Mouse (Mus musculus) ES-Bruce4 (cell line): ENCODE data around the gene Ddi2.

Experiments
- CTCF ChIP-seq: IDR thresholded peaks from one replicate; pipeline ENCODE4 v1.8.1; 2011; ENCODE audit warnings: low read depth, low read length
- POLR2A ChIP-seq: IDR thresholded peaks from one replicate; pipeline ENCODE4 v1.8.1; 2011; ENCODE audit warnings: low read length; ENCODE audit not compliant: insufficient read depth

DNA sequence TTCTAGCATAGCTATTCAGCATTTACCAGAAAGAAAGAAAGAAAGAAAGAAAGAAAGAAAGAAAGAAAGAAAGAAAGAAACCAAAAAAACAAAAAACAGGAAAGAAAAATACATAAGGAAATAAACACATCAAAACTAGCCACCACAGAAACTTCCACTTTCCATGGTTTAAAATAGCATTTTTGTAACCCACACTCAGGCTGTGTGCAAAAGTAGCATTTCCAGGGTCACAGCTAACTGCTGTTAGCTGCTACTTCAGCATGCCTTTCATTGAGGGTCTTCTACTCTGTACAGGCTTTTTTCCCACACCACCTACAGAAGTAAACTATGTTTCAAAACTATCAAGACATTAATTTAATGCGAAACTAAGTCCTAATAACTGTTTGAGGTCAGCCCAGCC is 3.9 kb downstream of the Ddi2 start:
- TF ChIP-seq POLR2A (no peak), CTCF (no peak)
